Mouse (Mus musculus) adrenal gland, postnatal 4 days (tissue): ENCODE measurements at regions not wholly inside any gene's neighbourhood (a gene's known extent, or its start where the extent isn't known, plus 50 kb on each side); places are given as distances from the start of the nearest gene placed in this dataset.

Experiments
- DNase-seq, 2 experiments: peaks; one replicate each; pipeline ENCODE4 v3.0.0; 2021 to 2022; ENCODE audit warnings: low spot score in 2 of 2, mixed read lengths in 2 of 2

DNA sequence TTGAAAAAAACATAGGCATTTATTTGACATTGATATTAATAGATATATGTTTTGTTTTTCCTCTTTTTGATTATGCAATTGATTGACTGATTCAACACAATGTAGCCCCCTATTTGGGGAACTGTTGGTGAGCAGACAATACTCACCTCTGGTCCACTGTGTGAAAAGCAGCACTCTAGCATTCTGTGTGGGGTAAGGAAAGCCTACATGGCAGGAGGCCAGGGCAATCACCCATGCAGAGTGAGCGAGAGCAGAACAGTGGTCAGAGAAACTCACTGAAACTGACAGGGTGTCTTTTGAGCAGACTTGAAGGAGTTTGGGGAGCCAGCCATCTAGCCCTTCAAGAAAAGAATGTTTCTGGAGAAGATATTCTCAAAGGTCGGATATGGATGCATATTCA, 73.2 kb upstream of the Azi2 start:
- no peak for DNase-seq

DNA sequence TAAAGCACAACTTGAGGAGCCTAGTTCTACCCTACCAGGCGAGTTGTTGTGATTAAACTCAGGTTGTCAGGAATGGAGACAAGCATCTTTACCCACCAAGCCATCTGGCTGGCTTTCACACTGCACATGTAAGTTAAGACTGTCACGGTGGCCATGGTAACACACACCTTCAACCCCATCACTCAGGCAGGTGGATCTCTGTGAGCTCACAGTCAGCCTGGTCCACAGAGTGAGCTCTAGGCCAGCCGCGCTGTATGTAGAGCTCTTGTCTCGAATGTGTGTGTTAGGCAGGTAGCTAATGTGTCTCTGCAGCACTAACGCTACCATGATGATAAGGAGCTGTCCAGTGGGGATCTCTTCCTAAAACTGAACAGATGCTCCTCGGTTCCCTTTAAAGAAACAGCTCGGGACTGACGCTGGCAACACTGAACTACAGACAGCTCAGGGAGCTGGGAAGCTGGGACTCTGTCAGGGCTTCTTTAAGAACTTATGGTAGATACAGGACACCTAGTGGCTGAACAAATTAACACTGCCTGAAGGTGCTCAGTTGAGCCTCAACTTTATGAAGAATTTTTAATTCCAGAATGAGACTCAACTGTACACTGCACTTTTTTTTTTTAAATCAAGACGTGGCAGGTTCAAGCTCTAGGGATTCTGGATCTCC, 73.8 kb upstream of the Azi2 start:
- DNase-seq: no peak

DNA sequence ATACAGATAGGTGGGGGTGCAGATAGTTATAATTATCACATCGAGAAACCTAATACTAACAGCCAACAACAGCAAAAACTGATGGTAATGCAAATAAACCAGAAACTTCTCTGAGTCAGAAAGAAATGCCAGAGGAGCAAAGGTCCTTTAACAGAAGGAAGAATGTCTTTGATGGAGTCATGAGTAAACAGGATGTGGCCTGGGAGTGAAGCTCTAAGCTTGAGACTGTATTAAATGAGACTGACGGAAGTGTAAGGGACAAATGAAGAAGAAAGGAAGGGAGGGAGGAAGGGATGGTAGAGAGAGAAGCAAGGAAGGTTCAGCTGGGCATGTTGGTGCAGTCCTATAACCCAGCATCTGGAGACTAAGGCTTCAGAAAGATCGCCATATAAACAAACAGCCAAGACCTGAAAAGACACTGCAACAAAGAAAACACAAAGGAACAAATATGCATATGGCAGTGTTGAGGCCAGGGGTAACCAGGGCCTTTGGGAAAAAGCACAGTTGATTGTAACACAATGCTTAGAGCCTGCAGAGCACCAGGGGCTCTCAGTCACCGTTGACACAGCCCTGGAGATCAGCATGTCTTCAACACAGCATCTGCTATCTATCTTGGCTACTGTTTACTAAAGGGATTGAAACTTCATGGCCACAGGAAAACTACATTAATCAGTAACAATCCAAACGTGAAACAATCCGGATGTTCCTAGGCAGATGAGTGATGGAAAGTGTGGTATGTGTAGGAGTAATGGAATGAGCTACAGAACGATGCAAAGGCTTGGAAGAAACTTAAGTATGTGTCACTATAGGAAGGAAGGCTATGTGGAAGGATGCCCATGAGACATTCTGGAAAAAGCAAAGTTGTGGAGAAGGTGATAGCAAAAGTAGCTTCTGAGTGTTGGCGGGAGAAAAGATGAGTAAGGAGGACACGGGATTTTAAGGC, 77.9 kb upstream of the Azi2 start:
- no peak for DNase-seq

DNA sequence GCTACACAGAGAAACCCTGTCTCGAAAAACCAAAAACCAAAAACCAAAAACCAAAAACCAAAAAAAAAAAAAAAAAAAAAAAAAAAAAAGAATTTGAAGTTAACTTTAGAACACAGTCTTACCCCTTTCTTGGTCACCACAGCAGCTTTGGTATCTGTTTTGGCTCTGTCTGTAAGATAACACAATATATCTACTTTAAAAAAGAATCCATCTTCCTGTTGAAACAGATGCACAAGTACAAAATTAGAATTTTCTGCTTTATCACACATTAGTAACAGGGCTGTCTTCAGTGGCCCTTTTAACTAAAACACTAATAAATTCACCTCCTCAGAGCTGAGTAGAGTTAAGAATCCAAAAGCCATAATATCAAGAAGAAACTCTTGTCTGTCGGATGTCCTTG, 80.5 kb upstream of the Azi2 start:
- DNase-seq: no peak

DNA sequence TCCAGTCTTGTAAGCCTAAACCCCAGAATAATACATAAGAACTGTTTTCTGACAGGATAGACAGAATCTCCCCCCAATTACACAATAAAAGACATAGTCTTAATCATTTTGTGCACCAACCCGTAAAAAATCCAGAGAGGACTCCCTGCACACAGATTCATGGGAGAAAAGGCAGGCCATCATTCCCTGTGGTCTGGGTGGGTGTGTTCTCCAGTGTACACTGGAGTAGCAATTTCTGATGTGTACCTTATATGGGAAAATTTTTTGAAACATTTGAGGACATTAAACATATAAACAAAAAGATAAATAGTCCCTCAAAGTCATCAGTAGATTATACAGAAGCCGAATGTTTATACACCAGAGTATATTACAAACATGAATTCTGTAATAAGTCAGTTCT, 83.1 kb upstream of the Azi2 start:
- DNase-seq: no peak

DNA sequence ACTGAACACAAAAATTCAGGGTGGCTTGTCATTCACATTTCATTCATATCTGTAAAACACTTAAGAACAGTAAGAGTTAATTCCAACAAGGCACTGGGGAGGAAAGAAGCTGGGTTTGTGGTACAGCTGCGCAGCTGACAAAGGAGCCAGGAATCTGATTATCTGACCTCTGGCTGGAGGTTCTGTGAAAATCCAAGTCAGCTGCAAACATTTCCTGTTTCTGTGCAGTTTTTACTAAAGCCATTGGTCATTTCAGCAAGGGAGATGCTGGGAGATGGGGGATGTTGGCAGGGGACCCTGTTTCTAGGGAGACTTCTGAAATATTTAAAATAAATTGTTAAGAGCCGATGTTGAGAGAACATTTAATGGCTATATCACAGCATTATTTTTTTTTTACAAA, 83.6 kb upstream of the Azi2 start:
- DNase-seq: no peak

DNA sequence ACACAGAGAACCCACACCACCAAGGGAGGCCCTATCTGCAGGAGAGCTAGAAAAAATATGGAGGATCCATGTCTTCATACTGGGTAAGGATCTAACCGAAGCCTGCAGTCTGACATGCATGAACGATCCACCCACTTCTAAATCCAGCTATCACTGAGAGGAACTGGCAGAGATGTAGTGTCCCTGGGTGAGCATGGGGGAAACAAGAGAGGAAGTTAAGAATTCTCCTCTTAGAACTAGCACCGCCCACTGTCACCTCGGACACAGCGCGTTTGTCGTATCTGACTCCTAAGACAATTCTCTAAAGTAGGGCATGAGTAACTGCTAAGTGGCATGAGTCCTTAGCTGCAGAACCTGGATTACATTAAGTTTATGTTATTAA, 112.8 kb upstream of the Azi2 start:
- DNase-seq: no peak

DNA sequence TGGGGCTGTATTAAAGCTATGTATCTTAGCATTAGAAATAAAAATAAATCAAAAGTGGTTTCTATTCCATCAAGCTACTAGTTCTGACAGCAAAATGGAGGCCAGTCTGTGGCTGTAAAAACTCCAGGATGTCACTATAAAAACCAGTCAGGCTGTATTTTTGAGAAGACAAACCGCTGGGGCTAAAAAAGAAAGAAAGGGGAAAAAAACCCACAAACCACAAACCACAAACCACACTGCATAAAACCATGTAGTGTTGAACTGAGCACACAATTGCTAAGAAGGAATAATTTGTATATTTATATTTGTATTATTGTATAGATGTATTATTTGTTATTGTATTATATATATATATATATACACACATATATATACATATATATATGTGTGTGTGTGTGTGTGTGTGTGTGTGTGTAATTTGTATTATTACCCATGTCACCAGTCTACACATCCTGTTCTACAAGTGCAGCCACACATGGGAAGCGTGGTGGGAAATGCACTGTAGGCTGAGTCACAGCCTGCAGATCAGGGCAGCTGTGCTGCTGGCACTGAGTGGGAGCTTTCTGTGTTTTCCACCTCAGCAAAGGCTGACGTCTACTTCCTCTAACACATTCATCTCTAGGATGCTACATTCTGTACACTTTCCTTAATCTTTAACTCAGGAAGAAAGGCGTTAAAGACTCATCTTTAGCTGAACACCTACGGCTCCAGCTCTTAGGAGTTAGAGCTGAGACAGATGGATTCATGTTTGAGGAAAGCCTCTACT, 113.4 kb upstream of the Azi2 start:
- no peak for DNase-seq

DNA sequence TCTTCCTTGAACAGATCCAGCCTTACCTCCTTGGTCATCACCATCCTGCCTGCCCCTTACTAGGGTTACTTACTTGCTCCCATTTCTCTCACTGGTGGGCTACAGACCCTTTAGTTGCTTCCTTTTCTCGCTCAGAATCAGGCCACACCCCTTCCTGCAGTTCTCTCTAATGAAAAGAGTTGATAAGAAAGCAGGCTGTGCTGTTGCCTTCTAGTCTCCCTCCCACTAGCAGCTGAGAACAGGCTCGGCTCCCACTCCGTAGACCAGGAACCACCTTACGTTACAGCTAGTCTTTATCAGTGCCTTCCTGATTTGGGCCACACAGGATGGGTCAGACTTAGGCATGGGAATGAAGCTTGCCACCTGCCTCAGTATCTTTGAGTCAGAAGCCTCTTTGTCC, 117.3 kb upstream of the Azi2 start:
- DNase-seq: no peak

DNA sequence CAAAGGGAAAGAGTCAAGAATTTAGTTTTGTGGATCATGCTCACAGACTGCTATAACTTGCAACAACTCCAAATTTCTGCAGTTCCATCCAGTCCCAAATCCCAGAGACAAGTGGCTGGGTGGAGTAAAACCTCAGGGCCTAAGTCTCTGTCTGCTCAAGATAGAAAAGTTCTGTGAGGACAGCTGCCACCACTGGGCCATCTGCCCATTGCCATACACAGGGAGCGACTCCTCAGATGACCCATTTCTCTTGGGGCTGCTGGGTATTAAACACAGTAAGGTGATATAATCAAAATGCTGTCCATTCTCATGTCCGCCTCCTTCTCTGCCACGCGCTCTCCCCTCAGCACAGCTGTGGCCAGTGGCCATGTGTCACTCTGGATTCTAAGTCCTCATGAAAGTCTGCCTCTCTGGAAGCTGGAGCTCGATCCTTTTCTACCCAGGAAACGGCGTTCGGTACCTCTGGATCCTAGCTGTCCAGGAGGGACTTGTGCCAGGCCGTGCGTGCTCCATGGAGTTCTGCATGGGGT, 132.3 kb upstream of the Azi2 start:
- DNase-seq: no peak

DNA sequence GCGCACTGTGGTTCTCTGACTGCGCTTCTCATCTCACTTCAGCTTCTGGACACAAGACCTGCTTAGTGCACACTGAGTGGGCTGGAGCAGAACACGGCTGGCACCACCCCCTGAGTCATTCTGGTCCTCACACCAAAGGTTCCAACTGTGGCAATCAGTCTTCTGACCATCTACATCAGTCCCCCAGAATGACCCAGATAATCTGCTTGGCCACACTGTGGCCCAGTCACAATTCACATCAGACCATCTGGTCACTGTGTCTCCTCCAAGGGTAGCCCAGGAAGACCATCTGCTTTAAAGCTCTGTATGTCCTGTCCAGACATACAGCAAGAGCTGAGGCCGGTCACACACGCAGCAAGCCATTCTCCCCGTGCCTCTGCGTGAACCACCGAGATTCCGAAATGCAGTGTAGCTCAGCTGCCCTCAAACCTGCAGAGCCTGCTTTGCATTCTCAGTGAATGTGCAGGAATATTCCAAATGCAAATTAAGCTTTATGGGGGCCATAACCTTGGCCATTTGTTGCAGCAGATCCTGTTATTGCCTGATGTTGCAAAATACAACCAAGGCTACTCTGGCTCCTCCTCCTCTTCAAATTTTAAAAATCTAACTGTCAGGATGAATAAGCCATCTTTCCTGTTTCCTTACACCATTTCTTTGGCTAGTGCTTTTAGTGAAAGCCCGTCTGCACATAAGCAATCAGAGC, 135.1 kb upstream of the Azi2 start:
- no peak for DNase-seq

DNA sequence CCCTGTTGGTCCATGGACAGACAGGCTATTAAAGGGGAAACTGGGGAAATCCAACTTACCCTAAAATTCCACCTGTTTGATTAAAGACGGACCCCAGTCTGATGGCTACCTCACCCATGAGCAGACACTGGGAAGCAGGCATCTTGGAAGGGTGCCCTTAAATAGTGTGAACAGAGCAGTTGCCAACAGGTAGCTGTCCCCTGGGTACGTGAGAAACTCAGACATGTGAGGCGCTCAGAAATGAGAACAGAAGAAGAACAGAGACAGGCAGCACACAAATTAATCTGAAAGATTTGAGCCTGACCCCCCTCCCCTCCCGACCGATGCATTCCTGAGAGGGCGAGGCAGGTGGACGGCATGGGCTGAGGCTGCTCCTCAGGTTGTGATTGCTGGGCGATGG, 135.7 kb upstream of the Azi2 start:
- no peak for DNase-seq

DNA sequence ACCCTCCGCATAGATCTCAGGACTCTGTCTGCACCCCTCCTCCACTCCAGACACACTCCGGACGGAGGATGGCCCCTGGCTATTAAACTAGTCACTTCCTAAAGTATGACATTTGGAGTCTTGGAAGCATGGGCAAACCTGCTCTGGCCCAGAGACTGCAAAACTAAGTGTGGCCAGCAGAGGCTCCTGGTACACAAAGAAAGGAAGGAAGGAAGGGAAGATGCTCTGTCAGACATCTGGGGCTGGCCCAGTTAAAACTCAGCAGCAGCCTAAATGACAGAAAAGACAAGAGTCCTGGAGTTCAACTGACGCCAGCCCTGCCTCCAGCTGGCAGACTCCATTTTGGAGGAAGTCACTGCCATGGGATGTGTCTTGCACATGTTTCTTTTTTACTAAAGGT, 137.3 kb upstream of the Azi2 start:
- no peak for DNase-seq

DNA sequence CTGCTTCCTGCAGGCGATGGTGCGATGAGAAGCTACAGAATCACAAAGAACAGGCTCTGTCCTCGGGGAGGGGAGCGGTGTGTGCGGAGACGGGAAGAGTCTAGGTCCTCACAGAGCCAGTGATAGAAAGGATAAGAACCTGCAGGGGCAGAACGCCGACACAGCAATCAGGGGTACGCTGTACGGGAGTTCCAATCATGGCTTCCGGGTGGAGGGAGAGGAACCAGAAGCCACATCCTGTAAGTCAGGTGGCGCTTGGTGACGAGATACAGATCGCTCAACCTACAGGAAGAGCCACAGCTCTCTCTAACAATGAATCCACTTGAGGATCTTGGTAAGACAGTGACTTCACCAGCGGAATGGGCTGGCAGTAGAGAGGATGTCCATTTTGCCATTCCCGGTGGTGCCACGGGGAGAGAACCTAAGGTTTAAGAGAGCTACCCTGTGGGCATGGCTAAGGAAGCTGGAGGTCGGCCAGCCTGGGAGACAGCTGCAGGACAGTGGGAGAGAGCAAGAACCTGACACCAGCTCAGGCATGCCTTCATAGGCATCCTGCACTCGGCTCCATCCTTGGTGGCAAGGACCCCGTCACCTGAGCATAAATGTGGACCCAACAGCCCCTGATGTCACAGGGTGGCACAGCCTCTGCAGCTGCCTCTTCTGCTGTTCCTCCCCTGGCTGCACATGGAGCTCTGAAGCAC, 137.9 kb upstream of the Azi2 start:
- DNase-seq: no peak

DNA sequence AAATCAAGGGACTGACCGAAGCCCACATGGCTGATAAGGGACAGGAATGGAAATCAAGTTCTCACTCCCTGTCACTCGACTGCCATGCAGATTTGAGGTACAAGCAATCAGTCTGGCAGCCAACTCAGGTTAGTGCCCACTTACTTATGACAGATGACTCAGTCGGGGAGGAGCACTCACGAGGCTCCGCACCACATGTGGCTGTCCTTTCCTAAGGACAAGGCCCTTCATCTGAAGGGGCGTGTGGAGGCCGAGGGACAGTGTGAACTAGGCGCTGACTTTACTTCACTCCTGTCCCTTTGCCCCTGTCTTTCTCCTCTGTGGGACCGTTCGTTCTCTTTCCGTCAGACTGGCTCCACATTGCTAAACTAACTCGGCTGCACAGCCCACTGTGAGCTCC, 139.7 kb upstream of the Azi2 start:
- no peak for DNase-seq

DNA sequence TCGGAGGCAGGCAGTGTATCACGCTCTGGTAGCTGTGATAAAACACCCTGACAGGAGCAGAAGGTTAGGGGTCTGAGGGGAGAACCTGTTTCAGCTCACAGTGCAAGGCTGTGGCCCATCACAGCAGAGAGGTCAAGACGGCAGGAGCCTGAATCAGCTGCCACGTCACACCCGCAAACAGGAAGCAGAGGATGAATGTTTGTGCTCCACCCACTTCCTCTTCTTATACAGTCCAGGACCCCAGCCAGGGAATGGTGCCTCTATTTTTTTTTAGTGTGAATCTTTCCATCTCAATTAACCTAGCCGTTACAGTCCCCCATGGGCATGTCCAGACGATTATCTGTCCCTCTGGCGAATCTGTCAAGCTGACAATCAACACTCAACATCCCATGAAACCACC, 143.8 kb upstream of the Azi2 start:
- no peak for DNase-seq

DNA sequence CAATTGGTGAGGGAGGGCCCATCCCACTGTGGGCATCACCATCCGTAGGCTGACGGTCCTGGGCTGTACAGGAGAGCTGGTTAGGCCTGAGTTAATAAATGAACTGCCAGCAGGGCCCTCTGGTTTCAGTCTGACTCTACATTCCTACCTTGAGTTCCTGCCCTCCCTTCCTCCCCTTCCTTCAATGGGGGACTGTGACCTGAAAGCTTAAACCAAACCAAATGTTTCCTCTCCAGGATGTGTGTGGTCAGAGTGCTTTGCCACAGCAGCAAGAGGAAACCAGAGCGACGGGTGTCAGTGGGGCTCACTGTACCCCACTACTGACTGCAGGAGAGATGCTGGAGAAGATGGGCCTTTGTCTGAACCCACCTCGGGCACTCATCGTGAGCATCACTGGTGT, 147.7 kb upstream of the Azi2 start:
- no peak for DNase-seq

DNA sequence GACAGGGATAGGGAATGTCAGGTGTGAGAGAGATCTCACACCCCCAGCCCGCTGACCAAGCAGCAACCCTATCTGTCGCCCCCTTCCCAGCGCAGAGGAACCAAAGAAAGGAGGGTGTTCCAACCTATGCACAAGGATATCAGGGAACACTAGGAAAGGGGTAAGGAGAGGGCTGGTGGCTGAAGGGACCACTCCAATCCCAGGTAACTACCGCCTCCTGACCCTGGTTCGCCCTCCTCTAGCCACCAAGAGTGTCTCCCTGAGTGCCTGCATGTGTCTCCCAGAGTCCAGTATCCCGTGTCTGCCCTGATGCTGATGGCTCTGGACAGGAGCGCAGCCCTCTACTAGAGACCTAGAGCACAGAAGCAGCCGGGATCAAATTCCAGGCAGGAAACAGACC, 167.1 kb upstream of the Azi2 start:
- no peak for DNase-seq

DNA sequence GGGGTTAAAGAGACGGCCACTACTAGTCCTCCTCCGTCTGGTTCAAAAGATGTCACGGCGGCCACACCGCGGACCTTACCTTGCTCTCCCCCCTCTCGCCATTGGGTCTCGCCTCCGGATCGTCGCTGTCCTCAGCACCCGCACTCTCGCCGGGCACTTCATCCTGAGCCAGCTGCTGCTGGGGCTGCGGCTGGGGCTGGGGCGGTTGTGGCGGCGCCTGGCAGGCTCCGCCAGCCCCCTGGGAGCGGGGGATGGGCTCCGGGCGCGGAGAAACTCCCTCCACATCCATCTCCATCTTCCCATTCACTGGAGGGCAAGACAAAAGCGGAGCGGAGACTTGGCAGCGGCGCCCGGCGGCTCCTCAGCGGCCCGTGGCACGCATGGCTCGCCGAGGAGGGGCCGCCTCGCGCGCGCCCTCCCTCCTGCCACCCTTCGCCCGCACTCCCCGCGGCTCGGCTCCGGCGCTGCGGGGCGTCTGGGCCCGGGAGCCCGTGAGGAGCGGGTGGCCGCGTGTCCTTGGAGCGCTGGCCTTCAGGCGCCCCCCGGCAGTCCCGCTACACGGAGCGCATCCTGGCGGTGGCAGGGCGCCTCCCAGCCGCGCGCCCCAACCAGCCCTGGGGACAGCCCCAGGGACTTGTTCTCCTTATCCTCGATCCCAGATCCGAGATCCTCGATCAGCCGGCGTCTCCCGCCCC, 167.8 kb upstream of the Azi2 start:
- peak in 1 of 2 experiments; percentile 9 for DNase-seq

DNA sequence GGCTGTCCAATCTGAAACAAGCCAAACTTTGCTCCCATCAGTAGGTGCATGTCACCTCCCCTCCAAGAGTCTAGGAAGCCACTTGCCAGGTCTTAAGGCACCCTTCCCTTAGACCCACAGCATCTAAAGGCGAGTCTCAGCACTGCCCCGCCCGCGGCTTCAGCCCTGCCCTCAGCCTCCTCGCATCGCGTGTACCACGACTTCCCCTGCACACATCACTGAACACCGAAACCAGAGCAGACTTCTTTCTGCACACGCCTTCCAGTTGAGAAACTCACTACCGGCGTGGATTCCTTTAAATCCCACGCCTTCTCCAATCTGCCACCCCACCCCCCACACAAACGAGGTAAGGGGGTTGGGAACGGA, 168.3 kb upstream of the Azi2 start:
- no peak for DNase-seq
